Mouse (Mus musculus): ENCODE measurements around the gene Myo9b. TPM values are rescaled to one million over a fixed set of nuclear protein-coding genes. Genes with fewer than 3 reads are reported as not detected.

Myo9b gene
- polyA plus RNA-seq, 1 experiment from 2014 or later = 13.6 TPM

DNA sequence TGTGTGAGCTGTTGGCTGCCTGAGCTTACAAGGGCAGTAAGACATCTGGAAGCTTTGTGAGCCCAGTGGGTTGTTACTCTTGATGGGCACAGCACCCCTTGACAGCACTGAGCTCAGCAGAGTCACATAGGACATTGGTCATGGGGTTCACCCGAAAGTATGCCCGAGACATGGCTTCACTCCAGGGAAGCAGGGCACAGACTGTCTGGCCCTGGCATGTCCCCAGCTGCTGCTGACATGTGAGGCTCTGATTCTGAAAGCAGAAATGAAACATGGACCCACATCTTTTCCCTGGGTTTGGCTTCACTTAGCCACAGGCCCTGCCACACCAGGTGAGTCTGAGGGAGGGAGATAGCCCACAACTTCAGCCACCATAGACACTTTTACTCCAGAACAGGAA is 24.3 kb downstream of the Myo9b start:
- Histone ChIP-seq H3K4me1 (replicated peaks) (peaks cover 9% of the 10 kb centered on the region; the same call in 1 of the 2 replicates), H3K36me3 (peaks cover 10% of the 10 kb centered on the region), H3K27me3 (no peaks in the 10 kb centered on the region), H3K9me3 (replicated peaks) (no peaks in the 10 kb centered on the region), H3K4me2 (no peak overlapping the region), H3K27ac (peak overlapping the region; percentile 19; the same call in 1 of the 2 replicates), H3K4me3 (no peak overlapping the region), H3K9ac (no peak overlapping the region)
- ATAC-seq (replicated peaks; ENCODE audit: insufficient number of reproducible peaks, insufficient read depth, low FRiP score, low read depth) = no peak
- 82% methylated on average over 2 of the region's 2 CpGs for WGBS

DNA sequence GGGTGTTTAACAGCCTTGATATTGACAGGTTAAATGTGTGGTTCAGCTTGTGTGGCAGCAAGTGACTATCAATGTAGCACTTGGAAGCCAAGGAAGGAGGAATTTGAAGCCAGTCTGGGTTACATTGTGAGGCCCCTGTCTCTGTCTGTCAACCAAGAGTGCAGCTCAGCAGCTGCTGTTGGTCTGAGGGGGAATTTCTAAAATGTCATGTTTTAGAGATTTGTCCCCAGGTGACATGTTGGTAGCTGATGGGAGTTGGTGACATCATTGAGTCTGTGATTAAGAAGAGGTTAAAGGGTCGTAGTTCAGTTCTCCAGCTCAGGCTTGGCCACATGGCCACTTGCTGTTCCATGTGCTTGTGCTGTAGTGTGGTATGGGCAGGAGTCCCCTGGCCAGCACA is 24.9 kb downstream of the Myo9b start:
- Histone ChIP-seq H3K36me3 (peaks cover 13% of the 10 kb centered on the region), H3K4me1 (replicated peaks) (peaks cover 9% of the 10 kb centered on the region; the same call in 1 of the 2 replicates), H3K9me3 (replicated peaks) (no peaks in the 10 kb centered on the region), H3K27me3 (no peaks in the 10 kb centered on the region), H3K4me2 (no peak overlapping the region), H3K27ac (no peak overlapping the region), H3K9ac (no peak overlapping the region), H3K4me3 (no peak overlapping the region)
- no peak for ATAC-seq (replicated peaks; ENCODE audit: insufficient number of reproducible peaks, insufficient read depth, low FRiP score, low read depth)
- WGBS = 83% methylated on average over 1 of the region's 1 CpGs

DNA sequence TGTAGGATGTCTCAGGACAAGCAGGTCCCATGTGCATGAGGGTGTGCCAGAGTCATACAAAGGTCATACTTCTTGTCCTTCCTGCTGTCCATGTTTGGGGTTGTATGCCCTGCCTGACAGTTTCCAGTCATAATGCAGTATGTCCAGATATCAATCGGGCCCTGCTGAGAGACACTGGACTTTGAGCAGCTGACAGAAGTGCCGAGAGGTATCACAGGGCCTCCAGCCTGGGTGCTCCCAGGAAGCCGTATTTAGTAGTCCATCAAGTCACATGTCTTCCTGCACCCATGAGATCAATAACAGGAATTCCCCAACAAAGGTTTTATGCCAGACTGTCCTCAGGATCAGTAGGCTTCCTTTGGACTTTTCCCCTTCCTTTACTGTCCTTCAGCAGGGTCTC is 27.2 kb downstream of the Myo9b start:
- Histone ChIP-seq H3K4me1 (replicated peaks) (peaks cover 9% of the 10 kb centered on the region; the same call in 1 of the 2 replicates), H3K27me3 (no peaks in the 10 kb centered on the region), H3K9ac (no peak overlapping the region), H3K9me3 (replicated peaks) (no peaks in the 10 kb centered on the region), H3K4me2 (no peak overlapping the region), H3K4me3 (no peak overlapping the region), H3K36me3 (peaks cover 13% of the 10 kb centered on the region), H3K27ac (no peak overlapping the region)
- 65% methylated on average over 3 of the region's 3 CpGs for WGBS
- ATAC-seq (replicated peaks; ENCODE audit: insufficient number of reproducible peaks, insufficient read depth, low FRiP score, low read depth) = no peak

DNA sequence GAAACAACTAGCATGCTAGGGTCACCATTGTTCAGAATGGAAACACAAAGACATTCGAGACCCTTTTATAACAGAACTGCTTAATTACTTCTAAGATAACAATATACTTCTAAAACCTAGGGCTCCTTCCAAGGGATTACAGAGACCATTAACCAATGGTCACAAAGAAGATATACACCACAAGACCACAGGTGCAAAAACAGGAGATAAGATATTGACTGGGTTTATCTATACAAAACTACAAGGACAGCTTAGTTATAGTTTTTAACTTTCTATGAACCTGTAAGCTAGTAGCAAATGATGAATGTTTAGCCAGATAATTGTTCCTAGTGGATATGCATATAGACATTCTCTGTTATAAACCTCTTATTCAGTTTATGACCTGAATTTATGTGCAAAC is 30.3 kb downstream of the Myo9b start:
- Histone ChIP-seq H3K4me2 (no peak overlapping the region), H3K9me3 (replicated peaks) (no peaks in the 10 kb centered on the region), H3K36me3 (peaks cover 5% of the 10 kb centered on the region), H3K27ac (no peak overlapping the region), H3K9ac (no peak overlapping the region), H3K27me3 (no peaks in the 10 kb centered on the region), H3K4me3 (no peak overlapping the region), H3K4me1 (replicated peaks) (peaks cover 3% of the 10 kb centered on the region; the same call in 1 of the 2 replicates)
- WGBS = 97% methylated on average over 1 of the region's 1 CpGs
- no peak for ATAC-seq (replicated peaks; ENCODE audit: insufficient number of reproducible peaks, insufficient read depth, low FRiP score, low read depth)

DNA sequence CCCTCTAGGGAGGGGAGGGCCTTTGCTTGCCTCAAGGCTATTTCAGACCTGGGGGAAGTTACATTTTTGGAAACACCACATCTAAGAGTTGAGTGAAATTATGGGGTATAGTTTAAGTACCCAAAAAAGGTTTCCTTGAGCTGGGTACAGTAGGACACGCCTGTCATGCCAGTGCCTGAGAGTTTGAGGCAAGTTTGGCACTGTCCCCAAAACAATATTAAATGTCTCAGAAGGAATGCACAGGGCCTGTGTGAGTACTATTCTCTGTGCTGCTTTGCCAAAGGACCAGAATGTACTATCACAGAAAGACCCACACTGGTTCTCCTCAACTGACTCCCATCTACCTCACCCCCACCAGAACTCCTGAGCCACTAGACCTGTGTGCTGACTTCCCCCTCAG is 31.1 kb downstream of the Myo9b start:
- H3K27ac ChIP-seq = peak overlapping the region; percentile 28; the same call in 1 of the 2 replicates
- H3K36me3 ChIP-seq = peaks cover 3% of the 10 kb centered on the region; the same call in 1 of the 2 replicates
- no peak overlapping the region for H3K9ac ChIP-seq
- H3K27me3 ChIP-seq = no peaks in the 10 kb centered on the region
- H3K4me3 ChIP-seq = no peak overlapping the region
- no peaks in the 10 kb centered on the region for H3K9me3 ChIP-seq (replicated peaks)
- no peak overlapping the region for H3K4me2 ChIP-seq
- 55% methylated on average over 1 of the region's 1 CpGs for WGBS
- ATAC-seq (replicated peaks; ENCODE audit: insufficient number of reproducible peaks, insufficient read depth, low FRiP score, low read depth) = peak; percentile 25; the same call in 1 of the 2 replicates
- peaks cover 3% of the 10 kb centered on the region; the same call in 1 of the 2 replicates for H3K4me1 ChIP-seq (replicated peaks)

DNA sequence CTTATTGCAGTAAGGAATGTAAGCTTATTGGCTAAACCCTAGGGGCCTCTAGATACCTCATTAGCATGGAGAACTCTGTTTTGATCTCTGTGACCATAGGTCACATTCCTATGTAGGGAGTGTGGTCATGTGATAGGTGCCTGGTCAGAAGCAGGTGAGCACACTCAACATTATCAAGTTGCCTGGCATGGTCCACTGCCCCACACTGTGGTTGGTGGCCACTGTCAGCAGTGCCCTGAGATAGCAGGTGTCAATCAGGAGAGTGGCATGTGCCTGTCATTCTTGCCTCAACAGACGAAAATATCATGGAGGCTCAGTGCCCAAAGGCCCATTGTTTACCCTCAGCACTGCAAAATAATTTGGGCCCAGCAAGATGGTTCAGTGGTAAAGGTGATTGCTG is 33.5 kb downstream of the Myo9b start:
- H3K9ac ChIP-seq = no peak overlapping the region
- no peak for ATAC-seq (replicated peaks; ENCODE audit: insufficient number of reproducible peaks, insufficient read depth, low FRiP score, low read depth)
- WGBS = 61% methylated on average over 1 of the region's 1 CpGs

DNA sequence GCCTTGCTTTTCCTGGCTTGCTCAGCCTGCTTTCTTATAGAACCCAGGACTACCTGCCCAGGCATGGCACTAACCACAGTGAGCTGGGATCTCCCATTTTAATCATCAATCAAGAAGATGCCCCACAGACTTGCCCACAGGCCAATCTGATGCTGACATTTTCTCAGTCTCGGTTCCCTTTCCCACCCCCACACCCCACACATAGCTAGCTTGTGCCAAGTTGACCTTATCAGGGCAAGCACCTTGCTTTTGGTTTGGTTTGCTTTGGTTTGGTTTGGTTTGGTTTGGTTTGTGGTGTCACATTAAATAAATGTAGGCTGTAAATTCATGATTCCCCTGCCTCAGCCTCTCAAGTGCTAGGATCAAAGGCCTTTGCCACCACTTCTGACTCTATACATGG is 34.9 kb downstream of the Myo9b start:
- no peak overlapping the region for H3K27ac ChIP-seq
- no peak overlapping the region for H3K4me3 ChIP-seq
- H3K9ac ChIP-seq = no peak overlapping the region
- WGBS = 92% methylated on average over 1 of the region's 1 CpGs
- no peak for ATAC-seq (replicated peaks; ENCODE audit: insufficient number of reproducible peaks, insufficient read depth, low FRiP score, low read depth)
- no peaks in the 10 kb centered on the region for H3K27me3 ChIP-seq
- no peaks in the 10 kb centered on the region for H3K9me3 ChIP-seq (replicated peaks)
- no peaks in the 10 kb centered on the region; the same call in 1 of the 2 replicates for H3K36me3 ChIP-seq
- no peak overlapping the region for H3K4me2 ChIP-seq
- H3K4me1 ChIP-seq (replicated peaks) = peaks cover 20% of the 10 kb centered on the region

More for the DNA sequence above, 33.5 kb downstream of the Myo9b start:
- H3K36me3 ChIP-seq = peaks cover 3% of the 10 kb centered on the region; the same call in 1 of the 2 replicates
- H3K4me1 ChIP-seq (replicated peaks) = peaks cover 8% of the 10 kb centered on the region
- no peak overlapping the region for H3K4me2 ChIP-seq
- H3K27ac ChIP-seq = no peak overlapping the region
- H3K27me3 ChIP-seq = no peaks in the 10 kb centered on the region
- no peaks in the 10 kb centered on the region for H3K9me3 ChIP-seq (replicated peaks)
- no peak overlapping the region for H3K4me3 ChIP-seq

DNA sequence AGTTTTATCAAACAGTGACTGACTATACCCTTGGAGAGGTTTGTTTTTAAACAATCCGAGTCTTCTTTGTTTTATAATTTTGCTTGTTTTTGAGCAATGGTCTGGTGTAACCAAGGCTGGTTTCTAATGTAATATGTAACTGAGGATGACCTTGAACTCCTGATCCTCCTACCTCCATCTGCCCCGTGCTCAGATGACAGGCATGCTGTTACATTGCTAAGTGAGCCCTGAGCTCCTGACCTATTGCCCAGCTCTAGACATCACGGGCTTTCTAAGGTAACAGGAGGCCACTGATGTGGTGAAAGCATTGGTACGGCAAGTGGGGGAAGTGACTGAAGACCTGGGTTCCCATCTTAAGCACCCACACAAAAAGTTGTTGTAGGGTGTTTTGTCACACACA is 35.4 kb downstream of the Myo9b start:
- H3K9me3 ChIP-seq (replicated peaks) = no peaks in the 10 kb centered on the region
- no peak overlapping the region for H3K4me2 ChIP-seq
- no peaks in the 10 kb centered on the region for H3K27me3 ChIP-seq
- no peaks in the 10 kb centered on the region; the same call in 1 of the 2 replicates for H3K36me3 ChIP-seq
- no peak overlapping the region for H3K9ac ChIP-seq
- peaks cover 25% of the 10 kb centered on the region for H3K4me1 ChIP-seq (replicated peaks)
- no peak for ATAC-seq (replicated peaks; ENCODE audit: insufficient number of reproducible peaks, insufficient read depth, low FRiP score, low read depth)
- H3K4me3 ChIP-seq = no peak overlapping the region
- 82% methylated on average over 4 of the region's 4 CpGs for WGBS
- no peak overlapping the region for H3K27ac ChIP-seq

DNA sequence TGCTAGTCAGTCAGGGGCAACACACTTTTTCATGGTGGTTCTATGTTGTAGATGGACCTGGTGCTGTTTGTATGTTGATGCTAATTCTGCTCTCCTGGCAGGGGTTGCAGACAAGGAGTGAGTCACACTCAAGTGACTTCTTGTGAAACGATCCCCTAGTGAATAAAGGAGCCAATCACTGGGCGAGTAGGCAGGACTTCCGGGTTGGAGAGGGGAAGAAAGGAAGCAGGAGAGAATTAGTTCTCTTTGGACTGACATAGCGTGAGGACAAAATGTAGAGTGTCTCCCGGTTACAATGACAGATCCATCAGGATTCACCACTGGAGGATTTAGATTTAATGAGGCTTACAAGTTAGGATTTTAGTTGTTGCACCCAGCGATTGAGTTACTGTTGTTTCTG is 37.9 kb downstream of the Myo9b start:
- no peak overlapping the region for H3K4me3 ChIP-seq
- no peaks in the 10 kb centered on the region for H3K9me3 ChIP-seq (replicated peaks)
- no peaks in the 10 kb centered on the region for H3K27me3 ChIP-seq
- ATAC-seq (replicated peaks; ENCODE audit: insufficient number of reproducible peaks, insufficient read depth, low FRiP score, low read depth) = no peak
- no peak overlapping the region for H3K9ac ChIP-seq
- peak overlapping the region; percentile 97; the same call in 1 of the 2 replicates for H3K27ac ChIP-seq
- no peak overlapping the region for H3K4me2 ChIP-seq
- 0 out of 2 replicates have a peak, but pooled peaks cover 4% of the 10 kb centered on the region for H3K36me3 ChIP-seq
- WGBS = 69% methylated on average over 6 of the region's 6 CpGs
- H3K4me1 ChIP-seq (replicated peaks) = peaks cover 40% of the 10 kb centered on the region

DNA sequence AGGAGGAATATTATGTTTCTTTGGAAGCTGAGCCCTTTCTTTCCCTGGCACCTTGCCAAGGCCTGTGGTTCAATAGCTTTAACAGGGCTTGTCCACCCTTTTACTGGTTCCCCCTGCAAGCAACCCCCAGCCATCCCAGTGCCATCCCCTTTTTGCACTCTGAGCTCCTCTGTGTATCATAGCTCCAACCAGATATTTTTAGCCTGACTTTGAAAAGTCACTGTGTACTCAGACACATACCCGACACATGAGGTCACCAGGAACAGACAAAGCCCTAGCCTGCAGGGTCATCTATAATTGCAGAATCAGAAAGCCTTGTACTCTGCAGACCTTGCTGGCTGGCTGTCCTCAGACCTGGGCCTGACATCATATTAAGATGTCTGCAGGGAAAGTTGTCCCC is 40.2 kb downstream of the Myo9b start:
- H3K4me2 ChIP-seq = peak overlapping the region; percentile 24
- peaks cover 49% of the 10 kb centered on the region for H3K4me1 ChIP-seq (replicated peaks)
- H3K9ac ChIP-seq = peak overlapping the region; percentile 26; the same call in 1 of the 2 replicates
- H3K9me3 ChIP-seq (replicated peaks) = no peaks in the 10 kb centered on the region
- H3K4me3 ChIP-seq = no peak overlapping the region
- peak; percentile 90 for ATAC-seq (replicated peaks; ENCODE audit: insufficient number of reproducible peaks, insufficient read depth, low FRiP score, low read depth)
- H3K27ac ChIP-seq = peak overlapping the region; percentile 97
- 0 out of 2 replicates have a peak, but pooled peaks cover 4% of the 10 kb centered on the region for H3K36me3 ChIP-seq
- H3K27me3 ChIP-seq = no peaks in the 10 kb centered on the region
- WGBS = 22% methylated on average over 1 of the region's 1 CpGs

DNA sequence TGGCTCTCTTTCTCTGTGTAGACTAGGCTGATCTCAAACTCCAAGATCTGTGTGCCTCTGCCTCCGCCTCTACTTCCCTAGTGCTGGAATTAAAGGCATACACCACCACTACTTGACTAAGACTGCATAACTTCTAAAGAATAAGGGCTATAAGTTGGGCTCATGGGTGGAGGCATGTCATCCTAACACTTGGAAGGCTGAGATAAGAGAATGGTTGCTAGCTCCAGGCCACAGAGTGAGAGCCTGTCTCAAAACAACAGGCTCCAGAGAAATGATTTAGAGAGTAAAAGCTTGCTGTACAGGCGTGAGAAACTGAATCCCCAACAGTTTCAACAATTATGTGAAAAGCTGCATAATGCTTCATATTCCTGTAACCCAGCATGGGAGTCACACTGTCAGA is 41.4 kb downstream of the Myo9b start:
- Histone ChIP-seq H3K4me3 (no peak overlapping the region), H3K9me3 (replicated peaks) (no peaks in the 10 kb centered on the region), H3K36me3 (peaks cover 5% of the 10 kb centered on the region; the same call in 1 of the 2 replicates), H3K27me3 (no peaks in the 10 kb centered on the region), H3K4me1 (replicated peaks) (peaks cover 49% of the 10 kb centered on the region), H3K27ac (peak overlapping the region; percentile 97), H3K4me2 (no peak overlapping the region), H3K9ac (peak overlapping the region; percentile 18; the same call in 1 of the 2 replicates)
- no peak for ATAC-seq (replicated peaks; ENCODE audit: insufficient number of reproducible peaks, insufficient read depth, low FRiP score, low read depth)
- 57% methylated on average over 2 of the region's 2 CpGs for WGBS

DNA sequence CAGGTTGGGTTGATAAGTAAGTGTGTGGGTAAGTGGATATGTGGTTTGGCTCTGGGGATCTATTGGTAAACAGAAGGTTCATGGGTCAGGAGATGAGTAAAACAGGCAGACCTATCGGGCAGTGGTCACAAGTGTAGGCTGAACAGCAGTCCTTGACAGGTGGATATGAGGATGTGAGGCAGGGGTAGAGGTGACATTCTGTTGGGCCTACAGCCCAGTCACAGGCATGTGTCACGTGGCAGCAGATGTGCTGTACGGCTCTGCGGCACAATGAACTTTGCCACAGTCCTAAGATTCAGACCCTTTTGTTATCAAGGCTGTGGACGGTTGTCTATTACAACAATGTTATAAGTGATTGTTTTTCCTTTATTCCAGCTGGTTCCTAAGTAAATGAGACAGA is 43.5 kb downstream of the Myo9b start:
- Histone ChIP-seq H3K4me1 (replicated peaks) (peaks cover 45% of the 10 kb centered on the region), H3K27ac (peak overlapping the region; percentile 57), H3K9me3 (replicated peaks) (no peaks in the 10 kb centered on the region), H3K4me3 (no peak overlapping the region), H3K36me3 (peaks cover 7% of the 10 kb centered on the region; the same call in 1 of the 2 replicates), H3K9ac (no peak overlapping the region), H3K27me3 (no peaks in the 10 kb centered on the region), H3K4me2 (no peak overlapping the region)
- no peak for ATAC-seq (replicated peaks; ENCODE audit: insufficient number of reproducible peaks, insufficient read depth, low FRiP score, low read depth)
- WGBS = 70% methylated on average over 5 of the region's 5 CpGs

All from heart, embryonic 15.5 days (tissue).